Comparison of ENCODE assay signal across 9 mouse cellular contexts in genomic region chr11:101180846-101181740, GRCm38 (mm10). TPM values are rescaled to one million over a fixed set of nuclear protein-coding genes. Genes with fewer than 3 reads are reported as not detected.
DNase-seq lines count a peak whose midpoint lies in the region; ATAC-seq and TF ChIP-seq lines count a peak whose summit lies in the region.
"Had no signal": no experiment of that assay in that cellular context is flagged by ENCODE, and none has a peak within 500 bp of the region (broad histone marks: within the 10 kb centered on the region; RNA-seq: fewer than 3 reads in every experiment).

No protein-coding gene starts in this region.

- H3K4me2 ChIP-seq in hindbrain, embryonic 11.5 days (replicated peaks; ENCODE audit: low read depth, low read length) = no peak overlapping the region
- H3K4me2 ChIP-seq in hindbrain, embryonic 13.5 days = no peak overlapping the region
- no peak overlapping the region for H3K4me2 ChIP-seq in intestine, postnatal 0 days (replicated peaks; ENCODE audit: low read depth)
- H3K4me2 ChIP-seq: embryonic facial prominence, embryonic 12.5 days had no signal

- H3K4me1 ChIP-seq in hindbrain, embryonic 11.5 days (replicated peaks; ENCODE audit: control insufficient read depth, insufficient read depth, low read length) = 0 out of 2 replicates have a peak, but pooled peaks cover 5% of the 10 kb centered on the region
- peaks cover 23% of the 10 kb centered on the region for H3K4me1 ChIP-seq in hindbrain, embryonic 13.5 days (replicated peaks)
- H3K4me1 ChIP-seq in G1E (ENCODE audit: insufficient read depth, low read depth, low read length) = peaks cover 20% of the 10 kb centered on the region
- no peaks in the 10 kb centered on the region for H3K4me1 ChIP-seq in intestine, postnatal 0 days (replicated peaks; ENCODE audit: control insufficient read depth, insufficient read depth, low read length)

- H3K27ac ChIP-seq in hindbrain, embryonic 11.5 days (ENCODE audit: low read depth, low read length) = no peak overlapping the region
- H3K27ac ChIP-seq in hindbrain, embryonic 13.5 days = no peak overlapping the region
- H3K27ac ChIP-seq in intestine, postnatal 0 days (ENCODE audit: low read depth, low read length) = no peak overlapping the region
- H3K27ac ChIP-seq: embryonic facial prominence, embryonic 12.5 days had no signal

- TF ChIP-seq CTCF in G1E (IDR thresholded peaks at IDR 0.05; ENCODE audit: low read depth, low read length) = peak; percentile 48; the same call in 1 of the 2 replicates
- TF ChIP-seq CTCF in intestine, postnatal 0 days (IDR thresholded peaks at IDR 0.05; ENCODE audit: low read depth) = peak; percentile 89

- WGBS in hindbrain, embryonic 11.5 days = 43% methylated on average over 10 of the region's 10 CpGs
- WGBS in hindbrain, embryonic 13.5 days = 47% methylated on average over 10 of the region's 10 CpGs
- WGBS in intestine, postnatal 0 days = 43% methylated on average over 10 of the region's 10 CpGs

- ATAC-seq in hindbrain, embryonic 11.5 days (ENCODE audit: low FRiP score) = no peak
- ATAC-seq in hindbrain, embryonic 13.5 days (ENCODE audit: low FRiP score) = no peak
- no peak for ATAC-seq in G1E (ENCODE audit: extremely low read depth, insufficient number of reproducible peaks, low FRiP score, poor library complexity, severe bottlenecking)
- 0 out of 2 replicates have a peak, but pooled peaks have one; percentile 17 for ATAC-seq in intestine, postnatal 0 days
- peak; percentile 38; the same call in 1 of the 2 replicates for ATAC-seq in monocyte, adult 5-6 weeks (replicated peaks; ENCODE audit: insufficient number of reproducible peaks, low FRiP score, low TSS enrichment, poor library complexity, severe bottlenecking)

- DNase-seq in hindbrain, embryonic 11.5 days (ENCODE audit: low spot score) = peak; percentile 85
- DNase-seq in 3T3-L1 (ENCODE audit: low read depth, low spot score) (peak; percentile 86), G1E (ENCODE audit: low spot score) (peak; percentile 66)
- DNase-seq in cerebellum, postnatal 14 days = peak; percentile 85 to 96
- DNase-seq in frontal cortex, postnatal 10 days (ENCODE audit: low spot score in 2 of 2) = no peak

- H3K4me3 ChIP-seq in hindbrain, embryonic 11.5 days (ENCODE audit: low read depth, low read length) = no peak overlapping the region
- H3K4me3 ChIP-seq in hindbrain, embryonic 13.5 days = no peak overlapping the region
- no peak overlapping the region for H3K4me3 ChIP-seq in G1E (ENCODE audit: low read depth, low read length)
- no peak overlapping the region for H3K4me3 ChIP-seq in intestine, postnatal 0 days (ENCODE audit: low read depth, low read length)
- H3K4me3 ChIP-seq: embryonic facial prominence, embryonic 12.5 days had no signal

- H3K9ac ChIP-seq in hindbrain, embryonic 11.5 days (ENCODE audit: low read depth, low read length) = no peak overlapping the region
- H3K9ac ChIP-seq in hindbrain, embryonic 13.5 days = no peak overlapping the region
- no peak overlapping the region for H3K9ac ChIP-seq in intestine, postnatal 0 days (ENCODE audit: low read depth, low read length)
- H3K9ac ChIP-seq: embryonic facial prominence, embryonic 12.5 days had no signal

- peaks cover 30% of the 10 kb centered on the region for H3K27me3 ChIP-seq in hindbrain, embryonic 11.5 days (ENCODE audit: control insufficient read depth, insufficient read depth, low read length)
- peaks cover 44% of the 10 kb centered on the region for H3K27me3 ChIP-seq in hindbrain, embryonic 13.5 days
- peaks cover 63% of the 10 kb centered on the region for H3K27me3 ChIP-seq in G1E (ENCODE audit: insufficient read depth, low read length)
- H3K27me3 ChIP-seq in intestine, postnatal 0 days (replicated peaks; ENCODE audit: control insufficient read depth, insufficient read depth, low read length) = peaks cover 16% of the 10 kb centered on the region

- no peaks in the 10 kb centered on the region for H3K36me3 ChIP-seq in hindbrain, embryonic 11.5 days (ENCODE audit: control insufficient read depth, insufficient read depth, low read length)
- H3K36me3 ChIP-seq in hindbrain, embryonic 13.5 days = peaks cover 5% of the 10 kb centered on the region
- H3K36me3 ChIP-seq in G1E (replicated peaks) = no peaks in the 10 kb centered on the region
- no peaks in the 10 kb centered on the region; the same call in 1 of the 2 replicates for H3K36me3 ChIP-seq in intestine, postnatal 0 days (ENCODE audit: control insufficient read depth, insufficient read depth)
- H3K36me3 ChIP-seq: embryonic facial prominence, embryonic 12.5 days had no signal

- no peaks in the 10 kb centered on the region for H3K9me3 ChIP-seq in hindbrain, embryonic 11.5 days (ENCODE audit: control insufficient read depth, low read length)
- no peaks in the 10 kb centered on the region for H3K9me3 ChIP-seq in hindbrain, embryonic 13.5 days
- no peaks in the 10 kb centered on the region for H3K9me3 ChIP-seq in G1E (replicated peaks)
- H3K9me3 ChIP-seq in intestine, postnatal 0 days (ENCODE audit: control insufficient read depth) = no peaks in the 10 kb centered on the region
- H3K9me3 ChIP-seq: embryonic facial prominence, embryonic 12.5 days had no signal

RNA-seq across cellular contexts. Expression of gene Ccr10, which starts 5.8 kb away (rescaled TPM):
- 0.19 TPM in 1 of 2 replicates, not detected in the other for polyA plus RNA-seq in hindbrain, embryonic 11.5 days (2014; fragmentation: Nextera tagmentation; extraction: Ambion mirVana)
- 0.13 and 0.18 TPM in 2 replicates for polyA plus RNA-seq in hindbrain, embryonic 13.5 days (2015; fragmentation: Nextera tagmentation; extraction: Ambion mirVana)
- total RNA-seq in G1E (2014; fragmentation: Nextera tagmentation) = not detected in 2 replicates
- total RNA-seq in G1E (2017) = not detected in 2 replicates
- polyA plus RNA-seq in G1E (2012) = not detected in 2 replicates
- polyA plus RNA-seq in intestine, postnatal 0 days (2015; fragmentation: Nextera tagmentation; extraction: Ambion mirVana) = 0.13 and 0.22 TPM in 2 replicates
- total RNA-seq in monocyte, adult 5-6 weeks (2017) = 0.38 TPM in 1 of 3 replicates, not detected in the others

RNA-seq across cellular contexts. Expression of gene Plekhh3, which starts 9.9 kb away (rescaled TPM):
- 7.7 and 8.2 TPM in 2 replicates for polyA plus RNA-seq in hindbrain, embryonic 11.5 days (2014; fragmentation: Nextera tagmentation; extraction: Ambion mirVana)
- 8.7 and 10.2 TPM in 2 replicates for polyA plus RNA-seq in hindbrain, embryonic 13.5 days (2015; fragmentation: Nextera tagmentation; extraction: Ambion mirVana)
- 0.49 and 2.6 TPM in 2 replicates for total RNA-seq in G1E (2014; fragmentation: Nextera tagmentation)
- total RNA-seq in G1E (2017) = 1.5 and 1.9 TPM in 2 replicates
- 3.8 and 4.8 TPM in 2 replicates for polyA plus RNA-seq in G1E (2012)
- 7.7 and 7.8 TPM in 2 replicates for polyA plus RNA-seq in intestine, postnatal 0 days (2015; fragmentation: Nextera tagmentation; extraction: Ambion mirVana)
- total RNA-seq in monocyte, adult 5-6 weeks (2017) = 2.2 to 6.3 TPM (median 4.0 TPM) in 3 replicates

RNA-seq across cellular contexts. Expression of gene Cntnap1, which starts 10.8 kb away (rescaled TPM):
- polyA plus RNA-seq in hindbrain, embryonic 11.5 days (2014; fragmentation: Nextera tagmentation; extraction: Ambion mirVana) = 0.29 and 0.39 TPM in 2 replicates
- polyA plus RNA-seq in hindbrain, embryonic 13.5 days (2015; fragmentation: Nextera tagmentation; extraction: Ambion mirVana) = 2.6 and 2.8 TPM in 2 replicates
- total RNA-seq in G1E (2014; fragmentation: Nextera tagmentation) (not detected in 2 replicates), G1E (2017) (under 0.01 and 0.06 TPM in 2 replicates)
- polyA plus RNA-seq in G1E (2012) = 0.02 and 0.08 TPM in 2 replicates
- polyA plus RNA-seq in intestine, postnatal 0 days (2015; fragmentation: Nextera tagmentation; extraction: Ambion mirVana) = 5.2 and 6.0 TPM in 2 replicates
- total RNA-seq in monocyte, adult 5-6 weeks (2017) = 0.21 to 0.95 TPM (median 0.68 TPM) in 3 replicates

RNA-seq across cellular contexts. Expression of gene Tubg2, which starts 25.4 kb away (rescaled TPM):
- polyA plus RNA-seq in hindbrain, embryonic 11.5 days (2014; fragmentation: Nextera tagmentation; extraction: Ambion mirVana) = 5.5 and 5.7 TPM in 2 replicates
- 34.6 and 38.2 TPM in 2 replicates for polyA plus RNA-seq in hindbrain, embryonic 13.5 days (2015; fragmentation: Nextera tagmentation; extraction: Ambion mirVana)
- not detected in 2 replicates for total RNA-seq in G1E (2014; fragmentation: Nextera tagmentation)
- not detected in 2 replicates for total RNA-seq in G1E (2017)
- not detected in 2 replicates for polyA plus RNA-seq in G1E (2012)
- 2.5 and 2.8 TPM in 2 replicates for polyA plus RNA-seq in intestine, postnatal 0 days (2015; fragmentation: Nextera tagmentation; extraction: Ambion mirVana)
- not detected in 3 replicates for total RNA-seq in monocyte, adult 5-6 weeks (2017)

RNA-seq across cellular contexts. Expression of gene Ezh1, which starts 45.2 kb away (rescaled TPM):
- polyA plus RNA-seq in hindbrain, embryonic 11.5 days (2014; fragmentation: Nextera tagmentation; extraction: Ambion mirVana) = 11.1 and 11.5 TPM in 2 replicates
- 20.4 and 20.7 TPM in 2 replicates for polyA plus RNA-seq in hindbrain, embryonic 13.5 days (2015; fragmentation: Nextera tagmentation; extraction: Ambion mirVana)
- total RNA-seq in G1E (2014; fragmentation: Nextera tagmentation) (46.1 and 55.9 TPM in 2 replicates), G1E (2017) (23.9 and 25.4 TPM in 2 replicates)
- polyA plus RNA-seq in G1E (2012) = 2.0 and 4.2 TPM in 2 replicates
- 9.8 and 10.8 TPM in 2 replicates for polyA plus RNA-seq in intestine, postnatal 0 days (2015; fragmentation: Nextera tagmentation; extraction: Ambion mirVana)
- 30.2 to 66.9 TPM (median 42.6 TPM) in 3 replicates for total RNA-seq in monocyte, adult 5-6 weeks (2017)

Comparison
In these comparisons a context has a peak if more than half of its experiments do, and no peak if none do; other contexts are left out.
1. ATAC-seq: peak in intestine, postnatal 0 days (single experiment) and monocyte, adult 5-6 weeks (single experiment); none in hindbrain, embryonic 11.5 days (single experiment), hindbrain, embryonic 13.5 days (single experiment) and G1E (single experiment).
2. DNase-seq: peak in hindbrain, embryonic 11.5 days (single experiment), 3T3-L1 (single experiment), G1E (single experiment) and cerebellum, postnatal 14 days (2 of 2); none in frontal cortex, postnatal 10 days (0 of 2).